20 mouse cellular contexts compared by ENCODE assay signal in genomic region chr12:12359923-12360322, GRCm38 (mm10).
A peak's percentile ranks its signal among the peaks of the same experiment; 100 is the strongest.
DNase-seq lines count a peak whose midpoint lies in the region; ATAC-seq lines count a peak whose summit lies in the region.
"Had no signal": no experiment of that assay in that cellular context is flagged by ENCODE, and none has a peak within 500 bp of the region (broad histone marks: within the 10 kb centered on the region; RNA-seq: fewer than 3 reads in every experiment).

No protein-coding gene starts in this region.

- ATAC-seq in common myeloid progenitor, adult 5-6 weeks (replicated peaks; ENCODE audit: low read depth, poor library complexity, severe bottlenecking), result peak; percentile 78
- ATAC-seq in hematopoietic stem cell, adult 5-6 weeks (replicated peaks in 1 of 2; ENCODE audit: insufficient read depth in 1 of 2, low FRiP score in 2 of 2, low TSS enrichment in 1 of 2, low read depth in 1 of 2, poor library complexity in 2 of 2, severe bottlenecking in 2 of 2), result peak; percentile 51 to 62; a peak in 3 of 4 replicates
- peak; percentile 46 for ATAC-seq in megakaryocyte progenitor cell, adult 5-6 weeks (replicated peaks; ENCODE audit: poor library complexity)
- ATAC-seq: CD4-positive, CD25-positive, alpha-beta regulatory T cell, adult 4 months; forebrain, embryonic 13.5 days; forebrain, embryonic 15.5 days; forebrain, postnatal 0 days; Patski had no signal

- DNase-seq in layer of hippocampus, adult 11-12 months (ENCODE audit: low spot score), result no peak
- DNase-seq in frontal cortex, adult 2 months (ENCODE audit: extremely low spot score in 1 of 2, low spot score in 1 of 2), result no peak
- DNase-seq: adrenal gland, adult 2 months; adrenal gland, postnatal 10 days; adrenal gland, postnatal 25 days; B cell, adult 2 months; cerebellum, adult 11 months; cerebellum, adult 18-20 months; cerebellum, adult 8-10 months; cerebellum, adult 9-11 months; cerebellum, postnatal 14 days; cerebellum, postnatal 36 days; forebrain, postnatal 0 days had no signal
